Mouse (Mus musculus) E14TG2a.4 (cell line): Measurements from ENCODE around the gene Rftn2.
A peak's percentile ranks its signal among the peaks of the same experiment; 100 is the strongest.

Experiments
- H3K27me3 ChIP-seq: 2 replicates; pipeline ENCODE4 v1.6.1; 2014; ENCODE audit warnings: low read length, control low read depth; ENCODE audit not compliant: insufficient read depth
- H3K36me3 ChIP-seq: 2 replicates; pipeline ENCODE4 v1.6.1; 2014; ENCODE audit warnings: low read length, control low read depth; ENCODE audit not compliant: insufficient read depth
- H3K4me1 ChIP-seq: replicated peaks from 2 replicates; pipeline ENCODE4 v1.6.1; 2014; ENCODE audit warnings: low read depth, low read length, control low read depth
- H3K4me3 ChIP-seq: replicated peaks from 2 replicates; pipeline ENCODE4 v1.5.1; 2014; ENCODE audit warnings: mild to moderate bottlenecking, low read length
- H3K9me3 ChIP-seq: 2 replicates; pipeline ENCODE4 v1.6.1; 2014; ENCODE audit warnings: low read length, control low read depth
- CTCF ChIP-seq: conservative IDR thresholded peaks from 2 replicates; pipeline ENCODE4 v1.5.1; 2014; ENCODE audit warnings: low read length
- NANOG ChIP-seq: IDR thresholded peaks from 2 replicates; pipeline ENCODE4 v1.6.1; 2014; ENCODE audit warnings: borderline replicate concordance, low read length, mixed read lengths
- POU5F1 ChIP-seq: IDR thresholded peaks from 2 replicates; pipeline ENCODE4 v1.6.1; 2014; ENCODE audit warnings: low read length, borderline replicate concordance

Rftn2 gene

DNA sequence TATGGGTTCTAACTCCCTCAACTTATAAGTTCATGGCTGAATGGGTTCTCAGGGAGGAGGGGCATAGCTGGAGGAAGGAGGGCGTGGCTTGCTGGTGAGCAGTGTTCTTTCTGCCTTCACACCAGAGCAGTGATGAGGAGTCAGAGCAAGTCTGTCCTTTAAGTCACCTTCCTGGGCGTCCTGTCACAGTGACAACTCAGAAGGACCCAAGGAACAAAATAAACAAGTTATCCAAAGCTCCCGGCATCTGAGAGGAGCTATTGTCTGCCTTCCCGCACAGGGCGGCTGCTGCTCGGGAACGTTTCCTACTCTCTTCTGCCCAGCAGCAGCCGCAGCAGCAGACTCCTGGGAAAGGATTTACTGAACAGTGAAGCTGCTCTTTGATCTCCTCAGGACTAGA, 34.6 kb downstream of the Rftn2 start:
- Histone ChIP-seq H3K9me3 (no peaks in the 10 kb centered on the region), H3K36me3 (no peaks in the 10 kb centered on the region), H3K4me3 (no peak overlapping the region), H3K27me3 (peaks cover 10% of the 10 kb centered on the region), H3K4me1 (peaks cover 78% of the 10 kb centered on the region)
- TF ChIP-seq CTCF (no peak), POU5F1 (no peak), NANOG (no peak)

DNA sequence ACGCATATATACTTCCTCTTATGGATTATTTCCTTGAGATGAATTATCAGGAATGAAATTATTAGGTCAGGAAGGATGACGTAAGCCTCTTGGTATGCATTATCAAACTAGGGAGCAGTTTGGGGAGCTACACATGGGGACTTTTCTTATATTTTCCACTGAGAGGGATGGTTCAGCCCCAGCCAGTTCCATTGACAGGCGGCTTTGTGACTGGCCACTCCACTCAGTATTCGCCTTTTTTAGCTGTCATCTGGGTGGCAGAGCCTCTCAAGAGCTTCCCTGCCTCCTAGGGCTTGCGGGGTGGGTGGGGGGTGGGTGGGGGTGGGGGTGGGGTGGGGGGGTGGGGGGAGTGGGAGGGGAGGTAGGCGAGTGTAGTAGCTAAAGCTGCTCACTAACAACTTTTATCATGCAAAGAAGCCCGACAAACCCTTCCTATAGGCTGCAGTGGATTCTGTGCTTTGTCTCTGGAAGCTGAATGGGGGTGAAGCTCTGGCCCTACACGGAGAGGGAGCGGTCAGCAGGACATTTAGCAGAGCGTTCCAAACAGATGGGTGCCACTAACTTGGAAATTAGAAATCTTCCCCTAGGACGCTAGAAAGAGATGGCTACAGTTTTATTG, 39.9 kb downstream of the Rftn2 start:
- no peak for TF ChIP-seq CTCF
- no peak for TF ChIP-seq NANOG
- TF ChIP-seq POU5F1: no peak
- H3K4me3 ChIP-seq: no peak overlapping the region

GRCm38 (mm10) chr1:55185718-55186117, 40.9 kb downstream of the Rftn2 start:
- TF ChIP-seq CTCF: peak; percentile 22
- TF ChIP-seq POU5F1: no peak
- TF ChIP-seq NANOG: no peak
- no peak overlapping the region for H3K4me3 ChIP-seq

More for the DNA sequence above, 39.9 kb downstream of the Rftn2 start:
- Histone ChIP-seq H3K9me3 (no peaks in the 10 kb centered on the region), H3K4me1 (peaks cover 50% of the 10 kb centered on the region), H3K27me3 (no peaks in the 10 kb centered on the region), H3K36me3 (no peaks in the 10 kb centered on the region)

GRCm38 (mm10) chr1:55182392-55182791, 44.2 kb downstream of the Rftn2 start:
- no peaks in the 10 kb centered on the region for H3K36me3 ChIP-seq
- TF ChIP-seq CTCF: no peak
- no peak for TF ChIP-seq NANOG
- TF ChIP-seq POU5F1: no peak
- H3K4me3 ChIP-seq: no peak overlapping the region
- no peaks in the 10 kb centered on the region for H3K27me3 ChIP-seq
- H3K4me1 ChIP-seq: peaks cover 36% of the 10 kb centered on the region
- peaks cover 5% of the 10 kb centered on the region; the same call in 1 of the 2 replicates for H3K9me3 ChIP-seq

More at GRCm38 (mm10) chr1:55185718-55186117, 40.9 kb downstream of the Rftn2 start:
- Histone ChIP-seq H3K27me3 (no peaks in the 10 kb centered on the region), H3K36me3 (no peaks in the 10 kb centered on the region), H3K4me1 (peaks cover 41% of the 10 kb centered on the region), H3K9me3 (no peaks in the 10 kb centered on the region)

DNA sequence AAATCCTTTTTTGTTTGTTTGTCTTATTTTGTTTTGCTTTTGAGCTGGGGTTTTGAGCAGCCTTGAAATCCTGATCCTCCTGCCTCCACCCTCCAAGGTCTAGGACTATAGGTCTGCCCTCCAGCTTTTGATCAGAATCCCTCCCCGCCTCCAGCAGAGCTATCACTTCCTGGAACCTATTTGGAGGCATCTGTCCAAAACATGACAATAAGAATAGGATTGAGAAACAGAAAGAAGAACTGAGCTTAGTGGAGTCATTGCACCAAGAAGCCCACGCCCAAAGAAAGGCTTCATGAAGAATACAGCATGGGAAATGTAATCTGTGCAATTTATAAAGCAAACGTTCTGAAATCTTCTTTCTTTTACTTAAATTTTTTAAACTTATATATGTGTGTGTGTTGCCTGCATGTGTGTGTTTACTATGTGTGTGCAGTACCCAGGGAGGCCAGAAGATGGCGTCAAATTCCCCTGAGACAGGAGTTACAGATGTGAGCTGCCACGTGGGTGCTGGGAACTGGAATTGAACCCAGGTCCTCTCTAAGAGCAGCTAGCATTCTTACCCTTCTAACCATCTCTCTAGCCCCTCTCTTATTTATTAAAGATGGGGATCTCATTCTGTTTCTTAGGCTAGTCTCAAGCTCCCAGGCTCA, 46.5 kb downstream of the Rftn2 start:
- peaks cover 24% of the 10 kb centered on the region for H3K4me1 ChIP-seq
- TF ChIP-seq POU5F1 (no peak), CTCF (peak; percentile 53), NANOG (no peak)
- peaks cover 5% of the 10 kb centered on the region; the same call in 1 of the 2 replicates for H3K9me3 ChIP-seq
- no peaks in the 10 kb centered on the region for H3K27me3 ChIP-seq
- H3K4me3 ChIP-seq: no peak overlapping the region
- no peaks in the 10 kb centered on the region for H3K36me3 ChIP-seq

DNA sequence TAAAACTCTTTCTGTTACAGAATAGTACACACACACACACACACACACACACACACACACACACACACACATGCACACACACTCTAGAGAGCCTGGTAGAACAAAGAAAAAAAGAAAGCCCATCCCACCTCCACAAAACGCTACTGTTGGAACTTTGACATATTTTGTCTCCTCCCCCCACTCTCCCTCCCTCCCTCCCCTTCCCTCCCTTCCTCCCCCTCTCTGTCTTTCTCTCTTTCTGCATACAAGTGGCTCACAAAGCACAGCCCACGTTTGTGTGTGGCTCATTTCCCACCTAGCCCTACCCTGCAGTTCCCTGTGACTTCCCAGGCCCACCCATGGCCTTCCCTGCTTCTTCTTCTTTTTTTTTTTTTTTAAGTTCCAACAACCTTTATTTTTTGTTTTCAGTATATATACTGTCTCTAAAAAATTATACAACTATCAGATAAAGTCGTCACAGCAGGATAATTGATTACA, 52.0 kb downstream of the Rftn2 start:
- Histone ChIP-seq H3K4me1 (peaks cover 25% of the 10 kb centered on the region), H3K27me3 (no peaks in the 10 kb centered on the region), H3K4me3 (no peak overlapping the region), H3K36me3 (no peaks in the 10 kb centered on the region), H3K9me3 (peaks cover 5% of the 10 kb centered on the region; the same call in 1 of the 2 replicates)
- TF ChIP-seq CTCF (no peak), NANOG (no peak), POU5F1 (no peak)

GRCm38 (mm10) chr1:55173720-55174557, 52.6 kb downstream of the Rftn2 start:
- Histone ChIP-seq H3K27me3 (no peaks in the 10 kb centered on the region), H3K4me3 (no peak overlapping the region), H3K36me3 (no peaks in the 10 kb centered on the region), H3K4me1 (peaks cover 25% of the 10 kb centered on the region), H3K9me3 (peaks cover 10% of the 10 kb centered on the region; the same call in 1 of the 2 replicates)
- TF ChIP-seq POU5F1: no peak
- no peak for TF ChIP-seq CTCF
- no peak for TF ChIP-seq NANOG
